In genomic region chr1:69684280-69685040, GRCm38 (mm10) we compare ENCODE assay signal across 7 mouse cellular contexts. TPM values are rescaled to one million over a fixed set of nuclear protein-coding genes. Genes with fewer than 3 reads are reported as not detected.
A peak's percentile ranks its signal among the peaks of the same experiment; 100 is the strongest.
DNase-seq lines count a peak whose midpoint lies in the region; ATAC-seq and TF ChIP-seq lines count a peak whose summit lies in the region.

No protein-coding gene starts in this region.

- no peak for DNase-seq in layer of hippocampus, adult 2 months (ENCODE audit: low spot score in 2 of 2)
- DNase-seq in layer of hippocampus, adult 9-11 months, result no peak
- DNase-seq in limb, embryonic 10.5 days (ENCODE audit: low spot score), result no peak
- no peak for DNase-seq in layer of hippocampus, adult 11-12 months (ENCODE audit: low spot score)
- no peak for DNase-seq in spleen, postnatal 14 days (ENCODE audit: low spot score in 2 of 2)

- peak overlapping the region; percentile 72 for H3K4me2 ChIP-seq in embryonic facial prominence, embryonic 15.5 days (replicated peaks)
- peak overlapping the region; percentile 80 for H3K4me2 ChIP-seq in neural tube, embryonic 15.5 days

- 0 out of 2 replicates have a peak, but pooled peaks cover 3% of the 10 kb centered on the region for H3K4me1 ChIP-seq in embryonic facial prominence, embryonic 15.5 days
- H3K4me1 ChIP-seq in limb, embryonic 10.5 days, result peaks cover 3% of the 10 kb centered on the region; the same call in 1 of the 2 replicates
- peaks cover 32% of the 10 kb centered on the region for H3K4me1 ChIP-seq in neural tube, embryonic 15.5 days

- no peak for ATAC-seq in embryonic facial prominence, embryonic 15.5 days (ENCODE audit: insufficient number of reproducible peaks, low FRiP score, low TSS enrichment, low read depth)
- ATAC-seq in neural tube, embryonic 15.5 days (ENCODE audit: low FRiP score), result no peak

- no peaks in the 10 kb centered on the region for H3K36me3 ChIP-seq in embryonic facial prominence, embryonic 15.5 days
- no peaks in the 10 kb centered on the region for H3K36me3 ChIP-seq in limb, embryonic 10.5 days
- H3K36me3 ChIP-seq in neural tube, embryonic 15.5 days, result no peaks in the 10 kb centered on the region

- TF ChIP-seq CTCF in layer of hippocampus, adult 2 months (conservative IDR thresholded peaks at IDR 0.05), result peak; percentile 44

- WGBS in embryonic facial prominence, embryonic 15.5 days, result 20% methylated on average over 13 of the region's 13 CpGs
- WGBS in limb, embryonic 10.5 days, result 40% methylated on average over 13 of the region's 13 CpGs
- WGBS in neural tube, embryonic 15.5 days, result 33% methylated on average over 13 of the region's 13 CpGs

- no peak overlapping the region; the same call in 1 of the 2 replicates for H3K27ac ChIP-seq in layer of hippocampus, adult 2 months
- H3K27ac ChIP-seq in embryonic facial prominence, embryonic 15.5 days (replicated peaks), result 0 out of 2 replicates have a peak overlapping the region, but pooled peaks have one; percentile 92
- no peak overlapping the region for H3K27ac ChIP-seq in limb, embryonic 10.5 days
- no peak overlapping the region for H3K27ac ChIP-seq in neural tube, embryonic 15.5 days (replicated peaks)

- H3K27me3 ChIP-seq in embryonic facial prominence, embryonic 15.5 days, result no peaks in the 10 kb centered on the region
- H3K27me3 ChIP-seq in limb, embryonic 10.5 days (ENCODE audit: low read depth, poor library complexity, severe bottlenecking), result 0 out of 2 replicates have a peak, but pooled peaks cover 7% of the 10 kb centered on the region
- no peaks in the 10 kb centered on the region for H3K27me3 ChIP-seq in neural tube, embryonic 15.5 days (replicated peaks)

- no peak overlapping the region for H3K9ac ChIP-seq in embryonic facial prominence, embryonic 15.5 days
- H3K9ac ChIP-seq in neural tube, embryonic 15.5 days (replicated peaks), result no peak overlapping the region

- peak overlapping the region; percentile 85 for H3K4me3 ChIP-seq in layer of hippocampus, adult 2 months
- H3K4me3 ChIP-seq in embryonic facial prominence, embryonic 15.5 days (replicated peaks), result peak overlapping the region; percentile 77
- peak overlapping the region; percentile 83; the same call in 1 of the 2 replicates for H3K4me3 ChIP-seq in limb, embryonic 10.5 days
- peak overlapping the region; percentile 83 for H3K4me3 ChIP-seq in neural tube, embryonic 15.5 days (replicated peaks)

- no peaks in the 10 kb centered on the region for H3K9me3 ChIP-seq in embryonic facial prominence, embryonic 15.5 days (replicated peaks)
- no peaks in the 10 kb centered on the region for H3K9me3 ChIP-seq in limb, embryonic 10.5 days (replicated peaks)
- no peaks in the 10 kb centered on the region for H3K9me3 ChIP-seq in neural tube, embryonic 15.5 days (replicated peaks)

RNA-seq across cellular contexts. Expression of gene Ikzf2, which starts 2.6 kb away (rescaled TPM):
- total RNA-seq in layer of hippocampus, adult 2 months (2021), result 10 to 100 TPM in 1 of 2 experiments, 1 to 10 TPM in 1; 9.2 to 10.5 TPM
- 5.4 and 5.6 TPM in 2 replicates for polyA plus RNA-seq in embryonic facial prominence, embryonic 15.5 days (2015; fragmentation: Nextera tagmentation; extraction: Ambion mirVana)
- 3.1 and 3.4 TPM in 2 replicates for polyA plus RNA-seq in limb, embryonic 10.5 days (2016; fragmentation: Nextera tagmentation; extraction: Ambion mirVana)
- polyA plus RNA-seq in neural tube, embryonic 15.5 days (2015; fragmentation: Nextera tagmentation; extraction: Ambion mirVana), result 3.7 and 5.3 TPM in 2 replicates
